Mouse (Mus musculus) neural tube, embryonic 10.5 days (tissue): ENCODE results near the gene Inha.

Experiments
- DNase-seq: peaks from one replicate; pipeline ENCODE4 v3.0.0-alpha.2; 2017; ENCODE audit warnings: low spot score; ENCODE audit errors: extremely low spot score

Gene Inha

GRCm38 (mm10) chr1:75519576-75519975 lies 12.7 kb downstream of the Inha start:
- DNase-seq, result no peak

- peak; percentile 96 for DNase-seq
Measured at GRCm38 (mm10) chr1:75521321-75522031, 14.6 kb downstream of the Inha start, which contains the start of gene Stk11ip. Gene Stk11ip, plus strand, starts transcription at chr1:75521529.

DNA sequence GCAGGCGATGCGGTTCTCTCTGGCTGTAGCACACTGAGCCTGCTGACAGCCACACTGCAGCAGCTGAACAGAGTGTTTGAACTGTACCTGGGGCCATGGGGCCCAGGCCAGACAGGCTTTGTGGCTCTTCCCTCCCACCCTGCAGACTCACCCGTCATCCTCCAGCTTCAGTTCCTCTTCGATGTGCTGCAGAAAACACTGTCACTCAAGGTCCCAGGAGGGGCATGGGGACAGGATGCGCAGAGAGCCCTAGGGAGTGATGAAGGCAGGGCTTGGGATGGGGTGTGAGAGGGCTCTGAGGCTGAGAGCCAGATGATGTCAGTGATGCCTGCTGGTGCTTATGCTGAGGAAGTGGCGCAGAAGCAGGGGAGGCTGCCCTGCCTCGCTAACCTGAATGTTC lies 17.8 kb downstream of the Inha start:
- no peak for DNase-seq

DNA sequence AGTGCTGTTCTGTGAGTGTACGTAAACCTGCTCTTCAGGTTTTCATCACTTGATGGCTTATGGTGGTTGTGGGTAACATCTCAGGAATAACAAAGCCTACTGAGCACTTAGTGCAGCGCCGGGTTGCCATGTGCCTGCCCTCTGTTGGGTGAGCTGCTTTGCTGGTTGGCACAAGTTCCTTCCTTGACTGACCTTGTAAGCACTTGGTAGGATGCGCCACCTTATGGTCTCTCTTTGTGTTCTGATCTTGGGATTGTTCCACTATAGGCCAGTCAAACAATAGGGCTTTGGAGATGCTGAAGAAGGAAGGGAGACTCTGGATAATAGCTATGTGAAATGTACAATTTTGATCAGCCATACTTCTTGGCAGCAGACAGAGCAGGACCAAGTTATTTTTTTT lies 23.7 kb downstream of the Inha start:
- no peak for DNase-seq

- DNase-seq, result no peak
Measured at GRCm38 (mm10) chr1:75532280-75533172, 25.6 kb downstream of the Inha start.

DNA sequence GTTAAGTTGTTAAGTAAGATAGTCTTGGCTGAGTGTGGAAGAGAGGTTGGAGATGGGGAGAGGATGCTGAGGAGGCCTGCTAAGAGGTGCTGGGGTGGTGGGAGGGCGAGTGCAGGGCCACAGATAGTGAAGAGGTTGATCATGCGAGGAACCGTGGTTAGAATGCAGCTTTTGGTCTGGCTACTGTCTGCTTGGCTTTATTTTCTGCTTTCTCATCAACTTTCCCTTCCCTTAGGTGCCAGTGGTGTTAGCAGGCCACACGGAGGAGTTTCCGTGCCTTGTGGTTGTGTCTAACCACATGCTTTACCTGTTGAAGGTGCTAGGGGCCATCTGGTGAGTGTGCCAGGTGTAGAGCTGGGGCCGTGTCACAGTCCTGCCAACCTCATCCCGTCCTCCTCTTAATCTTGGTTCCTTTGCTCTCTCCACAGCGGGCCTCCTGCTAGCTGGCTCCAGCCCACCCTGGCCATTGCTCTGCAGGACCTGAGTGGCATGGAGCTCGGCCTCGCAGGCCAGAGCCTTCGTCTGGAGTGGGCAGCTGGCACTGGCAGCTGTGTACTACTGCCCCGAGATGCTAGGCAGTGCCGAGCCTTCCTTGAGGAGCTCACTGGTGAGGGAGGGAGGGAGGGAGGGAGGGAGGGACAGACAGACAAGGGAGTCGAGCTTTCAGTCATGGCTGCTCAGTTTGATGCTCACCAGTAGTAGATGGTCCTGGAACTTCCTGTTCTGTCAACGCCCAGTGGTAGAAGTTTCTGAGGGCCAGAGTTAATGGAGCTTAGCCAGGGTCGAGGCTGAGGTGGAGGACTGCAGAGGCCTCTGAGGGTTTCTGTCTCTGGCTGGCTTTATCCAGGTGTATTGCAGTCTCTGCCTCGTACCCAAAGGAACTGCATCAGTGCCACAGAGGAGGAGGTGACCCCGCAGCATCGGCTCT lies 26.7 kb downstream of the Inha start:
- no peak for DNase-seq

- DNase-seq, result no peak
Measured at GRCm38 (mm10) chr1:75537587-75537986, 30.7 kb downstream of the Inha start.

GRCm38 (mm10) chr1:75538597-75539190 lies 31.8 kb downstream of the Inha start:
- no peak for DNase-seq

- no peak for DNase-seq
Measured at GRCm38 (mm10) chr1:75541496-75541895, 34.6 kb downstream of the Inha start.

DNA sequence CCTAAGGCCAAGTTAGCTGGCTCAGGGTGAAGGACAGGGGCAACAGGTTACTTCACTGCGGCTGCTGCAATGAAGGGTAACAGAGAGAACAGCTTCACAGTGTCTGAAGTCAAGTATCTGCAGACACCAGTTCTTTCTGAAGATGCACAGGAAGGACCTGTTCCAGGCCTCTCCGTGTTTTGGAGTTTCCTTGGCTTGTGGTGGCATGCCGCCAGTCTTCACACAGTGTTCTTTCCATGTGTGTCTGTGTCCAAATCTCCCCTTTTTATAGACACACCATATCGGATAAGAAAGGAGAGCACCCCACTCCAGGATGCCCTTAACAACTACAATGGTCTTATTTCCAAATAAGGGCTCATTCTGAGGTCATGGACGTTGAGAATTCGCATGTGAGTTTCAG lies 37.5 kb downstream of the Inha start:
- DNase-seq, result no peak

DNA sequence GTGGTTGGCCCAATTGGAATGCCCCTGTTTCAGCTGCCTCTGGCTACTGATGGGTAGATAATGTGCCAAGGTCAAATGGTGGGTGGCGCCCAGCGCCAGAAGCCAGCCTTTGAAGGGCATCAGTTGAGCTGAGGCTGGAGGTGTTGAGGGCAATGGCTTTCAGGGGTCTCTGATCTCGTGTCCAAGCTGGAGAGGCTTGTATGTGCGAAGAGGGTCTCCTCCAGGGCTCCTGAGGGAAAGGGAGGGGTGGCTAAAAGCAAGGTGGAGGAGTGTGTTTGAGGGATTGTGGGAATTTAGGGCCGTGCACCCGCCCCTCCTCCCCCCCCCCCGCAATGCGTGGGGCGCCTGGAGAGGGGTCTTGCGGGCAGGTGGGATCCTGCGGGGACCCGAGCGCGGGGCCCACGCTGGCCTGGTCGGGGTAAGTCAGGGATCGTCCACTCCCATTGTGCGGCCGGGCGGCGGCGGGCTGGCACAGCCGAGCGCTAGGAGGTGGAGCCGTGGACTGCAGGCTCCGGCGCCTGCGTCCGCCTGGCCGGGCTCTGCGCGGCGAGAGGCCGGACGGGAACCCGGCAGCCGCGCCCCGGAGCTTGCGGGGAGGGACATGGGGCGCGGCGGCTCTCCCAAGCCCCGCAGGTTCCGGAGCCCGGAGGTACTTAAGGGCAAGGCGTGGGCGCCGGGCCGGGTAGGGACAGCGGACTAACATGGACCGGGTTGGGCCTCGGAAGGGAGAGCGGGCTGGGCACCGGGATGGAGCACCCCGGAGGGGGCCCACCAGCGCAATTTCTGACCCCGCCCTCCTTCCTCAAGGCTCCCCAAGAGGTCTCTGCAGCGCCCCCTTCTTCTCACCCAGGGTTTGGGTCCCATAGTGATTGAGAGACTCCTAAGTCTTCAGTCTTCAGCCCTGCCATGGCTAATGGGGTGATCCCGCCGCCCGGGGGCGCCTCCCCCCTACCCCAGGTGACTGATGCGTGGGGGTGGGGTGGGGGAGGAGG lies 39.4 kb downstream of the Inha start, which contains the start of gene Slc4a3:
Gene Slc4a3 (plus strand): TSS at position 302 of the 992 bp plus-strand sequence.
- peak; percentile 77 for DNase-seq

DNA sequence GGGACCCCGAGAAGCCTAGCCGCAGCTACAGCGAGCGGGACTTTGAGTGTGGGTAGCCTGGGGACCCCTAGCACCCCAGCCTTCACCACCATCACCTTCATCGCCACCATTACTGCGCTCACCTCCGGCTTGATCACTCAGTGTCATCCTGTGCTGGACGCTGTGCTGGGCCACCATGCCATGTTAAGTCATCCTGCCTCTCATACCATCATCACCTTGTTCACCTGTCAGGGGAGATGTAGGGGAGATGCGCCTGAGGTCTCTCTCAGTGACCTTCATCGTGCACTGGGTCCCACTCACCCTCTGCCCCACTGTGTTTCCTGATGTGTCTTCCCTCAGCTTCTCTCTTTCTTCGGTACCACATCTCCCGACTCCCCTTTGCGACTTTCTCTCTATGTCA lies 40.5 kb downstream of the Inha start:
- no peak for DNase-seq

DNA sequence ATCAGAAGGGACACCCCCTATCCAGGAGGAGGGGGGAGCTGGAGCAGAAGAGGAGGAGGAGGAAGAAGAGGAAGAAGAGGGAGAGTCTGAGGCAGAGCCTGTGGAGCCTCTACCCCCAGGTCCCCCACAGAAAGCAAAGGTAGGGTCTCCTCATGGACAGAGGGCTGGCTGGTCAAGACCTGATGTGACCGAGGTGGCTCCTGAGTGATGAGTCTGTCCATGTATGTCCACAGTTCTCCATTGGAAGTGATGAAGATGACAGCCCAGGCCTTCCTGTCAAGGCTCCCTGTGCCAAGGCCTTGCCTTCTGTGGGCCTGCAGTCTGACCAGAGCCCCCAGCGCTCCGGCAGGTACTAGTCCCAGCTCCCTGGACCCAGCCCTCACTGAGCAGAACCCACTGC lies 41.2 kb downstream of the Inha start:
- DNase-seq, result no peak

- no peak for DNase-seq
Measured at GRCm38 (mm10) chr1:75548871-75549270, 42.0 kb downstream of the Inha start.

DNA sequence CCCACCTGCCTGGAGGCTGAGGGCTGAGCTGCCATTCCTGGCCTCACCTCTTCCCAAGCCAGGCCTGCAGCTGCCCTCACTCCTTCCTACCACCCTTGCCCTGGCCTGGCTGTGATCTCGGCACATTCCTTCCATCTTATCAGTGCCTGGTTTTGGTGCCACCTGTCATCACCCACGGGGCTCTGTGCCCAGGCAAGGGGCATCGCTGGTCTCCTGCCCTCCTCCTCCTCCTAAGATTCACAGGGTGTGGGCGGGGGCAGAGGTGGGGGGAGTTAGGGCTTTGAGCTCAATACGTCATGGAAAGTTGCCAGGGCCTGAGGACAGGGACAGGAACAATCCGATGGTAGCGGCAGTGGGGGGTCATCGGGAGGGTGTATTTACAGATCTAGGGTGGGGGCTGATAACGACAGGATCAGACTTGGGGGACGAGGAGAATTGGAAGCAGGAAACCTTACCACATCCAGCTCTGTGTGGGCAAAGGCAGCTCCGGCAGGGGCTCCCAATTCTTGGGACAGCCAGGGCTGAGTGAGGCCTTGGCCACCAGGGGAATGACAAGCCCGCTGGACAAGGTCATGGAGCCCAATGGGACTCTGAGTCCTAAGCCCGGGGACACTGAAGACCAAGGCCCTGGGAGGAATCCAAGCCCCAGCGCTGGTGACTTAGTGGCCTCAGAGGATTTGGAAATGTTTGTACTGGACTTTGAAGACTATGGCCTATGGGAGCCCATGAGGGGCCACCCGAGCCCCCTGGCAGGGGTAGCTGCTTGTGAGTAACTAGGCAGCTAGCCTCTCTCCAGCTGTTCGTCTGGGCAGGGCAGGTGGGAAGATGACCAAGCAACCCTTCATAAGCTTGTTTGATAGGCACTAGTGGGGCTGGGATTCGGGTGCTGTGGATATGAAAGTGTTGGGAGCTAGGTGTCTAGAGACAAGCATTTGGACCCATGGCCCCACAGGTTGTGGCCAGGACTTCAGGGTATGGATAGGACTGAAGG lies 42.7 kb downstream of the Inha start:
- DNase-seq, result no peak

GRCm38 (mm10) chr1:75550586-75550985 lies 43.7 kb downstream of the Inha start:
- DNase-seq, result no peak

DNA sequence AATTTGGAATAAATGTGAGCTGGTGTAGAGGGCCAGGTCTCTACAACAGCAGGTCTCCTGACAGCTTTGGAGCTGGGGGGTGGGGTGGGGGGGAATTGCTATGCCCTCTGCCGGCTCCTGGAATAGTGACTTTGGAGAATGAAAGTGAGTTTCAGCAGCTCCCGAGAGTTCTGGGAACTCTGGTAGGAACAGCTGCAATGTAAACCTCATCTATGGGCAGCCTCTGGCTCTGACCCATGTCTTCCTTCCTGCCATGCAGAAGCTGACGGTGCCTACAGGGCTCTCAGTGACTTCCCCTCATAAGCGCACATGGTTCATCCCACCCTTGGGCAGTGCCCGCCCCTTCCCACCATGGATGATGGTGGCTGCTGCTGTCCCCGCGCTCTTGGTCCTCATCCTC lies 48.8 kb downstream of the Inha start:
- no peak for DNase-seq

DNA sequence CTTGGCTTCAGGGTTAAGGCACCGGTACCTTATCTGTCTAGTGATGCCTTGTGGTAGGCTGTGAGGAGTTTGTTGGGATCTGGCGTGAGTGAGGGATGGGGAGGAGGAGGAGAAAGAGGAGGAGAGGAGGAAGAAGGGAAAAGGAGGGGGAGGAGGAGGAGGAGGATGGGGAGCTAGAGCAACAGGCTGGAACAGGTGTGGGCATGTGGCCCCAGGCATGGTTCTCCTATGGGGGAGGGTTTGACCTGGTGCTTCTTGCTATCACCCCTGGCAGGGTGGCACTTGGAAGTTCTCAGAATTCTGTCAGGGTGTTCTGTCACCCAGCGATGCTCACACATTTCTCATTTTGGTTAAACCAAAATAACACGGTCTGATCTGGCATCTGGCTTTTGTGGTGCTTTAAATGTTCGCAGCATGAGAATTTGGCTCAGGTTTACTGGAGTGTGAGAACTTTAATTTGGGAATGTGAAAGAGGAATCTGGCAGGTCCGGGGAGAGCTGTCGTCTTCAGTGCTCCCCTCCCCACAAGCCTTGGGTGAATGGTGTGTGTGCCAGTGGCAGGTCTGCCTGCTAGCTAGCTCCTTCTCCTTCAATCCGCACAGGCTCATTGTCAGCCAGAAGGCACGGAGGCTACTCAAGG lies 49.4 kb downstream of the Inha start:
- no peak for DNase-seq
